Mouse (Mus musculus) hindbrain, embryonic 16.5 days (tissue): ENCODE measurements around the gene Trim72. TPM values are rescaled to one million over a fixed set of nuclear protein-coding genes. Genes with fewer than 3 reads are reported as not detected.
"Not testable (repeated sequence)": the region's sequence is repeated elsewhere in the genome, so short reads cannot be mapped to it uniquely, and the experiment has no call there.

ENCODE experiments used
- ATAC-seq: fragments of 200-750 bp; cut with Nextera tagmentation; 2 replicates; pipeline ENCODE4 v1.8.0; 2017; ENCODE audit warnings: moderate TSS enrichment, moderate library complexity
- H3K27ac ChIP-seq: fragments of 300-500 bp; sonication (generic); 2 replicates; pipeline ENCODE4 v1.5.1; 2014; ENCODE audit warnings: low read depth, mild to moderate bottlenecking, control low read depth, low read length, moderate library complexity
- H3K27me3 ChIP-seq: fragments of 300-500 bp; sonication (generic); replicated peaks from 2 replicates; pipeline ENCODE4 v1.6.1; 2014; ENCODE audit warnings: low read length; ENCODE audit not compliant: control insufficient read depth, insufficient read depth
- H3K36me3 ChIP-seq: fragments of 300-500 bp; sonication (generic); 2 replicates; pipeline ENCODE4 v1.6.1; 2014; ENCODE audit warnings: mild to moderate bottlenecking, low read length, moderate library complexity, mixed read lengths; ENCODE audit not compliant: control insufficient read depth, insufficient read depth
- H3K4me1 ChIP-seq: fragments of 300-500 bp; sonication (generic); 2 replicates; pipeline ENCODE4 v1.6.1; 2014; ENCODE audit warnings: low read depth, low read length; ENCODE audit not compliant: control insufficient read depth, insufficient read depth
- H3K4me2 ChIP-seq: fragments of 300-500 bp; sonication (generic); 2 replicates; pipeline ENCODE4 v1.6.1; 2014; ENCODE audit warnings: mild to moderate bottlenecking, low read length, control low read depth, moderate library complexity
- H3K4me3 ChIP-seq: fragments of 300-500 bp; sonication (generic); 2 replicates; pipeline ENCODE4 v1.5.1; 2014; ENCODE audit warnings: mild to moderate bottlenecking, low read length, control low read depth, moderate library complexity
- H3K9ac ChIP-seq: fragments of 300-500 bp; sonication (generic); 2 replicates; pipeline ENCODE4 v1.6.1; 2014; ENCODE audit warnings: low read depth, mild to moderate bottlenecking, control low read depth, low read length, moderate library complexity
- H3K9me3 ChIP-seq: fragments of 300-500 bp; sonication (generic); 2 replicates; pipeline ENCODE4 v1.6.1; 2014; ENCODE audit warnings: mild to moderate bottlenecking, low read length, moderate library complexity; ENCODE audit not compliant: control insufficient read depth
- WGBS: fragments of 180-500 bp; shearing (Covaris S2); extraction: QIAGEN DNeasy Blood & Tissue Kit; methylation state at CpG from one replicate; pipeline ENCODE4 v1.1.7; 2014; 5-methylcytosine and 5-hydroxymethylcytosine counted together
- polyA plus RNA-seq: library from polyadenylated mRNA; unstranded; fragments of >200 nt; fragmentation: Nextera tagmentation; extraction: Ambion mirVana; gene quantifications from 2 replicates; pipeline ENCODE4 v1.2.1, GENCODE M21; 2015

The Trim72 gene
- polyA plus RNA-seq, 1 experiment from 2014 or later: not detected

- WGBS: 85% methylated on average over 15 of the region's 15 CpGs
- not testable (repeated sequence) for ATAC-seq, H3K4me3 ChIP-seq, H3K9me3 ChIP-seq, H3K9ac ChIP-seq, H3K27ac ChIP-seq, H3K4me1 ChIP-seq, H3K4me2 ChIP-seq, H3K27me3 ChIP-seq, H3K36me3 ChIP-seq
These were observed 38.5 kb downstream of the Trim72 start for GRCm38 (mm10) chr7:128042161-128042820.

GRCm38 (mm10) chr7:128044142-128044785 is 40.5 kb downstream of the Trim72 start:
- no peak for ATAC-seq
- H3K4me2 ChIP-seq: no peak overlapping the region
- no peak overlapping the region for H3K27ac ChIP-seq
- H3K9ac ChIP-seq: no peak overlapping the region
- H3K27me3 ChIP-seq: no peaks in the 10 kb centered on the region
- no peaks in the 10 kb centered on the region for H3K9me3 ChIP-seq
- no peaks in the 10 kb centered on the region for H3K36me3 ChIP-seq
- 71% methylated on average over 4 of the region's 4 CpGs for WGBS
- H3K4me3 ChIP-seq: no peak overlapping the region
- no peaks in the 10 kb centered on the region for H3K4me1 ChIP-seq

GRCm38 (mm10) chr7:128045640-128046039 is 41.9 kb downstream of the Trim72 start:
- Histone ChIP-seq H3K4me1 (no peaks in the 10 kb centered on the region), H3K9me3 (no peaks in the 10 kb centered on the region), H3K9ac (no peak overlapping the region), H3K27ac (no peak overlapping the region), H3K4me2 (no peak overlapping the region), H3K27me3 (no peaks in the 10 kb centered on the region), H3K4me3 (no peak overlapping the region), H3K36me3 (no peaks in the 10 kb centered on the region)
- no peak for ATAC-seq
- WGBS: 67% methylated on average over 2 of the region's 2 CpGs

- no peaks in the 10 kb centered on the region for H3K9me3 ChIP-seq
- no peaks in the 10 kb centered on the region for H3K27me3 ChIP-seq
- WGBS: 94% methylated on average over 4 of the region's 4 CpGs
- ATAC-seq: no peak
- no peak overlapping the region for H3K4me3 ChIP-seq
- no peaks in the 10 kb centered on the region for H3K4me1 ChIP-seq
- no peak overlapping the region for H3K9ac ChIP-seq
- H3K36me3 ChIP-seq: no peaks in the 10 kb centered on the region
- H3K4me2 ChIP-seq: no peak overlapping the region
- H3K27ac ChIP-seq: no peak overlapping the region
These were observed 45.1 kb downstream of the Trim72 start for GRCm38 (mm10) chr7:128048819-128049218.

GRCm38 (mm10) chr7:128049254-128049653 is 45.5 kb downstream of the Trim72 start:
- no peak for ATAC-seq
- Histone ChIP-seq H3K9me3 (no peaks in the 10 kb centered on the region), H3K36me3 (no peaks in the 10 kb centered on the region), H3K9ac (no peak overlapping the region), H3K4me3 (no peak overlapping the region), H3K4me1 (no peaks in the 10 kb centered on the region), H3K27me3 (no peaks in the 10 kb centered on the region), H3K4me2 (no peak overlapping the region), H3K27ac (no peak overlapping the region)
- WGBS: 89% methylated on average over 2 of the region's 2 CpGs

GRCm38 (mm10) chr7:128050739-128051138 is 47.0 kb downstream of the Trim72 start:
- Histone ChIP-seq H3K9ac (no peak overlapping the region), H3K36me3 (no peaks in the 10 kb centered on the region), H3K27ac (no peak overlapping the region), H3K9me3 (no peaks in the 10 kb centered on the region), H3K4me3 (no peak overlapping the region), H3K4me2 (no peak overlapping the region), H3K27me3 (no peaks in the 10 kb centered on the region), H3K4me1 (no peaks in the 10 kb centered on the region)
- no peak for ATAC-seq
- 71% methylated on average over 4 of the region's 4 CpGs for WGBS

- 83% methylated on average over 5 of the region's 5 CpGs for WGBS
- no peaks in the 10 kb centered on the region for H3K9me3 ChIP-seq
- no peaks in the 10 kb centered on the region for H3K4me1 ChIP-seq
- no peak overlapping the region for H3K4me3 ChIP-seq
- H3K4me2 ChIP-seq: no peak overlapping the region
- H3K9ac ChIP-seq: no peak overlapping the region
- no peaks in the 10 kb centered on the region for H3K36me3 ChIP-seq
- no peaks in the 10 kb centered on the region for H3K27me3 ChIP-seq
- ATAC-seq: no peak
- H3K27ac ChIP-seq: no peak overlapping the region
These were observed 49.3 kb downstream of the Trim72 start for GRCm38 (mm10) chr7:128053061-128053460.

GRCm38 (mm10) chr7:128056917-128057444 is 53.2 kb downstream of the Trim72 start:
- Histone ChIP-seq H3K4me2 (no peak overlapping the region), H3K27ac (no peak overlapping the region), H3K4me3 (no peak overlapping the region), H3K9ac (no peak overlapping the region), H3K4me1 (no peaks in the 10 kb centered on the region), H3K27me3 (no peaks in the 10 kb centered on the region), H3K9me3 (no peaks in the 10 kb centered on the region), H3K36me3 (no peaks in the 10 kb centered on the region)
- 63% methylated on average over 3 of the region's 3 CpGs for WGBS
- ATAC-seq: no peak

GRCm38 (mm10) chr7:128057860-128058259 is 54.1 kb downstream of the Trim72 start:
- Histone ChIP-seq H3K4me3 (no peak overlapping the region), H3K9me3 (no peaks in the 10 kb centered on the region), H3K4me2 (no peak overlapping the region), H3K27me3 (no peaks in the 10 kb centered on the region), H3K4me1 (no peaks in the 10 kb centered on the region), H3K9ac (no peak overlapping the region), H3K27ac (no peak overlapping the region), H3K36me3 (no peaks in the 10 kb centered on the region)
- WGBS: 86% methylated on average over 8 of the region's 8 CpGs
- no peak for ATAC-seq
